In genomic region chr1:36588476-36589450, GRCm38 (mm10) we compare ENCODE assay signal across 8 mouse cellular contexts. TPM values are rescaled to one million over a fixed set of nuclear protein-coding genes. Genes with fewer than 3 reads are reported as not detected.
A peak's percentile ranks its signal among the peaks of the same experiment; 100 is the strongest.
DNase-seq lines count a peak whose midpoint lies in the region; ATAC-seq and TF ChIP-seq lines count a peak whose summit lies in the region.

No protein-coding gene starts in this region.

- H3K4me1 ChIP-seq in embryonic facial prominence, embryonic 13.5 days, result peaks cover 70% of the 10 kb centered on the region
- peaks cover 34% of the 10 kb centered on the region for H3K4me1 ChIP-seq in limb, embryonic 14.5 days (ENCODE audit: control insufficient read depth, insufficient read depth, low read length)

- no peak overlapping the region for H3K4me3 ChIP-seq in left cerebral cortex, adult 2 months
- no peak overlapping the region for H3K4me3 ChIP-seq in embryonic facial prominence, embryonic 13.5 days
- no peak overlapping the region for H3K4me3 ChIP-seq in limb, embryonic 14.5 days (replicated peaks; ENCODE audit: low read length)

- ATAC-seq in embryonic facial prominence, embryonic 13.5 days (ENCODE audit: insufficient number of reproducible peaks, insufficient read depth, low FRiP score, low TSS enrichment, low read depth), result peak; percentile 83
- ATAC-seq in limb, embryonic 14.5 days (ENCODE audit: low FRiP score, low read depth), result peak; percentile 86
- no peak for ATAC-seq in megakaryocyte progenitor cell, adult 5-6 weeks (replicated peaks; ENCODE audit: poor library complexity)

- peak overlapping the region; percentile 32; the same call in 1 of the 2 replicates for H3K27ac ChIP-seq in left cerebral cortex, adult 2 months
- peak overlapping the region; percentile 89 for H3K27ac ChIP-seq in embryonic facial prominence, embryonic 13.5 days
- H3K27ac ChIP-seq in limb, embryonic 14.5 days (replicated peaks; ENCODE audit: low read depth, low read length), result peak overlapping the region; percentile 75

- H3K27me3 ChIP-seq in embryonic facial prominence, embryonic 13.5 days, result no peaks in the 10 kb centered on the region
- no peaks in the 10 kb centered on the region for H3K27me3 ChIP-seq in limb, embryonic 14.5 days (ENCODE audit: control insufficient read depth, insufficient read depth, low read length)

- WGBS in embryonic facial prominence, embryonic 13.5 days, result 36% methylated on average over 13 of the region's 13 CpGs
- 19% methylated on average over 13 of the region's 13 CpGs for WGBS in limb, embryonic 14.5 days

- intact Hi-C loops in left cerebral cortex, adult 2 months (cut with DNase I), result no loop called here
- intact Hi-C loops in left cerebral cortex, postnatal 25 days (cut with DNase I), result no loop called here
- intact Hi-C loops in heart, postnatal 10 days (cut with DNase I), result loop anchor here (1.0 kb wide), 1 partner anchor 32 kb away; no protein-coding TSS in a partner anchor

- peak overlapping the region; percentile 27; the same call in 1 of the 2 replicates for H3K9ac ChIP-seq in embryonic facial prominence, embryonic 13.5 days
- H3K9ac ChIP-seq in limb, embryonic 14.5 days (ENCODE audit: low read depth, low read length, severe bottlenecking), result 0 out of 2 replicates have a peak overlapping the region, but pooled peaks have one; percentile 25

- H3K9me3 ChIP-seq in embryonic facial prominence, embryonic 13.5 days, result no peaks in the 10 kb centered on the region
- H3K9me3 ChIP-seq in limb, embryonic 14.5 days (ENCODE audit: control insufficient read depth, low read length), result no peaks in the 10 kb centered on the region

- TF ChIP-seq POLR2A in limb, embryonic 14.5 days (IDR thresholded peaks at IDR 0.05; ENCODE audit: borderline replicate concordance, extremely low read depth, insufficient read depth, insufficient read length), result no peak

- H3K4me2 ChIP-seq in embryonic facial prominence, embryonic 13.5 days, result peak overlapping the region; percentile 31
- 0 out of 2 replicates have a peak overlapping the region, but pooled peaks have one; percentile 15 for H3K4me2 ChIP-seq in limb, embryonic 14.5 days (replicated peaks; ENCODE audit: low read depth, low read length, severe bottlenecking)

- no peak for DNase-seq in left cerebral cortex, adult 2 months (ENCODE audit: extremely low spot score in 1 of 2, low spot score in 2 of 2)
- DNase-seq in left cerebral cortex, postnatal 25 days (ENCODE audit: low spot score in 2 of 2), result no peak
- peak; percentile 72 to 76 for DNase-seq in heart, postnatal 10 days
- peak; percentile 72 for DNase-seq in limb, embryonic 14.5 days (ENCODE audit: low spot score)
- no peak for DNase-seq in layer of hippocampus, postnatal 14 days (ENCODE audit: low spot score in 2 of 2)
- no peak for DNase-seq in T-cell, adult 2 months (ENCODE audit: low spot score)

- no peak for TF ChIP-seq CTCF in left cerebral cortex, adult 2 months (IDR thresholded peaks at IDR 0.05)

- H3K36me3 ChIP-seq in embryonic facial prominence, embryonic 13.5 days, result no peaks in the 10 kb centered on the region
- no peaks in the 10 kb centered on the region for H3K36me3 ChIP-seq in limb, embryonic 14.5 days (ENCODE audit: control insufficient read depth, insufficient read depth, low read length)

RNA-seq across cellular contexts. Expression of gene Sema4c, which starts 30.6 kb away (rescaled TPM):
- 10 to 100 TPM; 17.7 to 18.4 TPM for total RNA-seq in left cerebral cortex, adult 2 months (2021)
- 10 to 100 TPM; 16.0 to 16.9 TPM for total RNA-seq in left cerebral cortex, postnatal 25 days (2021)
- polyA plus RNA-seq in embryonic facial prominence, embryonic 13.5 days (2015; fragmentation: Nextera tagmentation; extraction: Ambion mirVana), result 22.5 and 24.2 TPM in 2 replicates
- 10 to 100 TPM; 24.4 to 25.0 TPM for total RNA-seq in heart, postnatal 10 days (2021)
- polyA plus RNA-seq in limb, embryonic 14.5 days (2012; rRNA removed), result 45.9 and 48.5 TPM in 2 replicates
- polyA plus RNA-seq in limb, embryonic 14.5 days (2014; fragmentation: Nextera tagmentation; extraction: Ambion mirVana), result 2.0 and 4.0 TPM in 2 replicates
- 0.42 and 0.66 TPM in 2 replicates for total RNA-seq in megakaryocyte progenitor cell, adult 5-6 weeks (2015)
- total RNA-seq in megakaryocyte progenitor cell, adult 5-6 weeks (2017), result 0.64 and 1.00 TPM in 2 replicates
- 10 to 100 TPM; 17.6 to 20.8 TPM for total RNA-seq in layer of hippocampus, postnatal 14 days (2021)

RNA-seq across cellular contexts. Expression of gene Ankrd39, which starts 41.5 kb away (rescaled TPM):
- total RNA-seq in left cerebral cortex, adult 2 months (2021), result 10 to 100 TPM; 12.0 to 14.8 TPM
- total RNA-seq in left cerebral cortex, postnatal 25 days (2021), result 10 to 100 TPM; 11.1 to 13.0 TPM
- polyA plus RNA-seq in embryonic facial prominence, embryonic 13.5 days (2015; fragmentation: Nextera tagmentation; extraction: Ambion mirVana), result 27.3 and 28.6 TPM in 2 replicates
- 10 to 100 TPM; 12.9 to 14.1 TPM for total RNA-seq in heart, postnatal 10 days (2021)
- 22.4 and 26.2 TPM in 2 replicates for polyA plus RNA-seq in limb, embryonic 14.5 days (2012; rRNA removed)
- polyA plus RNA-seq in limb, embryonic 14.5 days (2014; fragmentation: Nextera tagmentation; extraction: Ambion mirVana), result 22.5 and 22.9 TPM in 2 replicates
- total RNA-seq in megakaryocyte progenitor cell, adult 5-6 weeks (2015), result 4.6 and 4.9 TPM in 2 replicates
- 5.4 and 7.3 TPM in 2 replicates for total RNA-seq in megakaryocyte progenitor cell, adult 5-6 weeks (2017)
- 10 to 100 TPM; 12.2 to 14.2 TPM for total RNA-seq in layer of hippocampus, postnatal 14 days (2021)

RNA-seq across cellular contexts. Expression of gene Gm42417, which starts 49.5 kb away (rescaled TPM):
- total RNA-seq in left cerebral cortex, adult 2 months (2021), result not detected
- not detected for total RNA-seq in left cerebral cortex, postnatal 25 days (2021)
- not detected in 2 replicates for polyA plus RNA-seq in embryonic facial prominence, embryonic 13.5 days (2015; fragmentation: Nextera tagmentation; extraction: Ambion mirVana)
- 100 to 1,000 TPM in 1 of 2 experiments, 10 to 100 TPM in 1; 90.6 to 123 TPM for total RNA-seq in heart, postnatal 10 days (2021)
- 0.47 TPM in 1 of 2 replicates, not detected in the other for polyA plus RNA-seq in limb, embryonic 14.5 days (2012; rRNA removed)
- polyA plus RNA-seq in limb, embryonic 14.5 days (2014; fragmentation: Nextera tagmentation; extraction: Ambion mirVana), result not detected in 2 replicates
- total RNA-seq in megakaryocyte progenitor cell, adult 5-6 weeks (2015), result 0.62 and 0.83 TPM in 2 replicates
- 3.1 TPM in 1 of 2 replicates, not detected in the other for total RNA-seq in megakaryocyte progenitor cell, adult 5-6 weeks (2017)
- not detected for total RNA-seq in layer of hippocampus, postnatal 14 days (2021)

RNA-seq across cellular contexts. Expression of gene Ankrd23, which starts 52.1 kb away (rescaled TPM):
- total RNA-seq in left cerebral cortex, adult 2 months (2021), result 1 to 10 TPM; 5.0 to 8.1 TPM
- total RNA-seq in left cerebral cortex, postnatal 25 days (2021), result 1 to 10 TPM; 6.1 to 6.3 TPM
- 23.7 and 24.1 TPM in 2 replicates for polyA plus RNA-seq in embryonic facial prominence, embryonic 13.5 days (2015; fragmentation: Nextera tagmentation; extraction: Ambion mirVana)
- 100 to 1,000 TPM; 189 to 244 TPM for total RNA-seq in heart, postnatal 10 days (2021)
- 27.4 and 32.8 TPM in 2 replicates for polyA plus RNA-seq in limb, embryonic 14.5 days (2012; rRNA removed)
- 9.9 and 11.6 TPM in 2 replicates for polyA plus RNA-seq in limb, embryonic 14.5 days (2014; fragmentation: Nextera tagmentation; extraction: Ambion mirVana)
- 1.3 and 2.5 TPM in 2 replicates for total RNA-seq in megakaryocyte progenitor cell, adult 5-6 weeks (2015)
- 4.8 and 7.4 TPM in 2 replicates for total RNA-seq in megakaryocyte progenitor cell, adult 5-6 weeks (2017)
- 1 to 10 TPM; 6.1 to 7.5 TPM for total RNA-seq in layer of hippocampus, postnatal 14 days (2021)

Comparison
In these comparisons a context has a peak if more than half of its experiments do, and no peak if none do; other contexts are left out.
1. DNase-seq: peak in heart, postnatal 10 days (2 of 2) and limb, embryonic 14.5 days (single experiment); none in left cerebral cortex, adult 2 months (0 of 2), left cerebral cortex, postnatal 25 days (0 of 2), layer of hippocampus, postnatal 14 days (0 of 2) and T-cell, adult 2 months (single experiment).
2. H3K27ac ChIP-seq: peak in every context shown above with its lines; median percentile 89 in embryonic facial prominence, embryonic 13.5 days; 75 in limb, embryonic 14.5 days; 32 in left cerebral cortex, adult 2 months.
3. RNA of gene Sema4c, which starts 30.6 kb away (total RNA-seq): 24.4 to 25.0 TPM in heart, postnatal 10 days, 17.6 to 20.8 TPM in layer of hippocampus, postnatal 14 days, 17.7 to 18.4 TPM in left cerebral cortex, adult 2 months and 16.0 to 16.9 TPM in left cerebral cortex, postnatal 25 days; 0.42 to 1.00 TPM in megakaryocyte progenitor cell, adult 5-6 weeks; every median in the first group is over 4 times any median in the second.
4. RNA of gene Gm42417, which starts 49.5 kb away (total RNA-seq): 90.6 to 123 TPM in heart, postnatal 10 days; not detected in left cerebral cortex, postnatal 25 days, not detected in layer of hippocampus, postnatal 14 days, 0.62 to 3.1 TPM in megakaryocyte progenitor cell, adult 5-6 weeks and not detected in left cerebral cortex, adult 2 months; every median in the first group is over 10 times any median in the second.